Mouse (Mus musculus): ENCODE measurements at regions not wholly inside any gene's neighbourhood (a gene's known extent, or its start where the extent isn't known, plus 50 kb on each side); places are given as distances from the start of the nearest gene placed in this dataset.

GRCm38 (mm10) chr5:18163515-18163914 is 196.6 kb downstream of the Gnai1 start:
- DNase-seq (ENCODE audit: low spot score) (no peak), ATAC-seq (ENCODE audit: insufficient read depth, low read depth) (no peak)
- TF ChIP-seq CTCF (IDR thresholded peaks at IDR 0.05; ENCODE audit: low read depth) (no peak), EP300 (IDR thresholded peaks at IDR 0.05; ENCODE audit: low read depth) (no peak)
- no peak overlapping the region for H3K27ac ChIP-seq (ENCODE audit: low read depth)
- no peaks in the 10 kb centered on the region for H3K4me1 ChIP-seq (ENCODE audit: control insufficient read depth, insufficient read depth)
- H3K27me3 ChIP-seq (ENCODE audit: control insufficient read depth, insufficient read depth, low read length) = no peaks in the 10 kb centered on the region
- H3K36me3 ChIP-seq (replicated peaks; ENCODE audit: control insufficient read depth, insufficient read depth, low read length) = no peaks in the 10 kb centered on the region
- H3K4me3 ChIP-seq (ENCODE audit: low read depth, low read length) = no peak overlapping the region
- H3K9ac ChIP-seq (replicated peaks; ENCODE audit: low read depth, low read length) = no peak overlapping the region
- H3K4me2 ChIP-seq (ENCODE audit: low read depth, low read length) = no peak overlapping the region
- no peaks in the 10 kb centered on the region for H3K9me3 ChIP-seq (replicated peaks; ENCODE audit: control insufficient read depth, low read length)

- Histone ChIP-seq H3K9me3 (replicated peaks; ENCODE audit: control insufficient read depth, low read length) (no peaks in the 10 kb centered on the region), H3K27ac (ENCODE audit: low read depth) (no peak overlapping the region), H3K27me3 (ENCODE audit: control insufficient read depth, insufficient read depth, low read length) (no peaks in the 10 kb centered on the region), H3K4me3 (ENCODE audit: low read depth, low read length) (no peak overlapping the region), H3K9ac (replicated peaks; ENCODE audit: low read depth, low read length) (no peak overlapping the region), H3K4me2 (ENCODE audit: low read depth, low read length) (no peak overlapping the region), H3K36me3 (replicated peaks; ENCODE audit: control insufficient read depth, insufficient read depth, low read length) (no peaks in the 10 kb centered on the region), H3K4me1 (ENCODE audit: control insufficient read depth, insufficient read depth) (no peaks in the 10 kb centered on the region)
- TF ChIP-seq CTCF (IDR thresholded peaks at IDR 0.05; ENCODE audit: low read depth) = no peak
- TF ChIP-seq EP300 (IDR thresholded peaks at IDR 0.05; ENCODE audit: low read depth) = no peak
- DNase-seq (ENCODE audit: low spot score) (no peak), ATAC-seq (ENCODE audit: insufficient read depth, low read depth) (no peak)
- 70% methylated on average over 3 of the region's 3 CpGs for WGBS
Observed at GRCm38 (mm10) chr5:18177810-18178209, 182.3 kb downstream of the Gnai1 start.

GRCm38 (mm10) chr5:18211395-18212057 is 148.6 kb downstream of the Gnai1 start:
- no peaks in the 10 kb centered on the region for H3K36me3 ChIP-seq (replicated peaks; ENCODE audit: control insufficient read depth, insufficient read depth, low read length)
- H3K4me1 ChIP-seq (ENCODE audit: control insufficient read depth, insufficient read depth) = no peaks in the 10 kb centered on the region
- ATAC-seq (ENCODE audit: insufficient read depth, low read depth) = no peak
- TF ChIP-seq CTCF (IDR thresholded peaks at IDR 0.05; ENCODE audit: low read depth) = no peak
- no peak for TF ChIP-seq EP300 (IDR thresholded peaks at IDR 0.05; ENCODE audit: low read depth)
- WGBS = 75% methylated on average over 4 of the region's 4 CpGs
- no peak overlapping the region for H3K27ac ChIP-seq (ENCODE audit: low read depth)
- no peak for DNase-seq (ENCODE audit: low spot score)
- no peak overlapping the region for H3K4me3 ChIP-seq (ENCODE audit: low read depth, low read length)
- H3K9ac ChIP-seq (replicated peaks; ENCODE audit: low read depth, low read length) = no peak overlapping the region
- no peaks in the 10 kb centered on the region for H3K27me3 ChIP-seq (ENCODE audit: control insufficient read depth, insufficient read depth, low read length)
- no peak overlapping the region for H3K4me2 ChIP-seq (ENCODE audit: low read depth, low read length)
- H3K9me3 ChIP-seq (replicated peaks; ENCODE audit: control insufficient read depth, low read length) = no peaks in the 10 kb centered on the region
